Mouse (Mus musculus) lung, adult 2 months (tissue): ENCODE measurements at regions not wholly inside any gene's neighbourhood (a gene's known extent, or its start where the extent isn't known, plus 50 kb on each side); places are given as distances from the start of the nearest gene placed in this dataset.

Experiments
- DNase-seq: peaks from one replicate; pipeline ENCODE4 v3.0.0; 2022
- H3K4me1 ChIP-seq: fragments of 200-500 bp; 2 replicates; pipeline ENCODE4 v1.6.1; 2011; ENCODE audit warnings: low read length; ENCODE audit not compliant: control insufficient read depth, insufficient read depth
- H3K4me3 ChIP-seq: fragments of 200-500 bp; replicated peaks from 2 replicates; pipeline ENCODE3; 2011; ENCODE audit warnings: low read depth, mild to moderate bottlenecking, control low read depth, low read length; ENCODE audit errors: extremely low read depth
- CTCF ChIP-seq: fragments of 200-500 bp; IDR thresholded peaks from 2 replicates; pipeline ENCODE4 v1.5.1; 2011; ENCODE audit warnings: mild to moderate bottlenecking, low read length, control low read depth; ENCODE audit not compliant: insufficient read depth
- POLR2A ChIP-seq: fragments of 200-500 bp; IDR thresholded peaks from 2 replicates; pipeline ENCODE4 v1.6.1; 2011; ENCODE audit warnings: low read depth, mild to moderate bottlenecking, control low read depth, low read length, borderline replicate concordance; ENCODE audit errors: extremely low read depth
- whole genome bisulfite sequencing: fragments of 180-500 bp; shearing (Covaris S2); methylation state at CpG from one replicate; pipeline ENCODE4 v1.1.7; 2018; 5-methylcytosine and 5-hydroxymethylcytosine counted together

DNA sequence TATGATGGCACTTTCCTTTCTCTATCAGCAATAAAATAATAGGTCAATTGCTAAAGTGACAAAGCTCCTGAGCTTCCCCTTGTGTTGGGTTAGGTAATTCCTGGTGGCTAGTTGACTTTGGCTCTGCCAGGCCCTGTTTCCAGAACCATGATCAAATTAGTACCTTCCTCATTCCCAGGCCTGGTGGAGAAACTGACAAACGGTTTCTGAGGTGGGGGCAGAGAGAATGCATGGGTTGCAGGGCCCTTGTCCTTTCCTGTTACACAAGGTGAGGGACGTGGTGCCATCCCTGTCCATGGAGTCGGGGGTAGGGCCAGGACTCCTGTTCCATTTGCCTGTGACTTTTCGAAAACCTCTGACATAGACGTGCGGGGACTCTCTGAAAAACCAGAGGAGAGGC, 51.2 kb upstream of the Id2 start:
- H3K4me3 ChIP-seq, result no peak overlapping the region
- no peak for DNase-seq
- no peaks in the 10 kb centered on the region for H3K4me1 ChIP-seq
- TF ChIP-seq CTCF (no peak), POLR2A (no peak)
- 90% methylated on average over 6 of the region's 6 CpGs for WGBS
